Mouse (Mus musculus): ENCODE results near the gene Olfr94.
"Not testable (repeated sequence)": the region's sequence is repeated elsewhere in the genome, so short reads cannot be mapped to it uniquely, and the experiment has no call there.

Gene Olfr94

GRCm38 (mm10) chr17:37200894-37201293, at the start of gene Olfr94:
TSS of gene Olfr94 (minus strand) at chr17:37200994.
- DNase-seq (ENCODE audit: low spot score in 2 of 2): no peak

DNA sequence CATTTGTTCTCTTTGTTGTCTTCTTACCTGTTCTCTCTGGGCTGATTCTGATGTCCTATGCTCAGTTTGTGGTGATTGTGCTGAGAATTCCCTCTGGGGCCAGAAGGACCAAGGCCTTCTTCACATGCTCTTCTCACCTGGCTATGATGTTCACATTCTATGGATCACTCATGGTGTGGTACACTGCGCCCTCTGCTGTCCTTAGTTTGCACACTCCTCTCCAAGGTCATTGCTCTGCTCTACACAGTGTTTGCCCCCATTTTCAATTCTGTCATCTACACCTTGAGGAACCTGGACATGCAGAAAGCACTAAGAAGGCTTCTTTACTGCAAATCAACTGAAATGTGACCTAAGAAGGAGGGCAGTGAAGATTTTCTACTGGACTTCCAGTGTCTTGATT, 49.8 kb upstream of the Olfr94 start:
- peak; percentile 5 to 6 for DNase-seq (ENCODE audit: low spot score in 2 of 2)

DNA sequence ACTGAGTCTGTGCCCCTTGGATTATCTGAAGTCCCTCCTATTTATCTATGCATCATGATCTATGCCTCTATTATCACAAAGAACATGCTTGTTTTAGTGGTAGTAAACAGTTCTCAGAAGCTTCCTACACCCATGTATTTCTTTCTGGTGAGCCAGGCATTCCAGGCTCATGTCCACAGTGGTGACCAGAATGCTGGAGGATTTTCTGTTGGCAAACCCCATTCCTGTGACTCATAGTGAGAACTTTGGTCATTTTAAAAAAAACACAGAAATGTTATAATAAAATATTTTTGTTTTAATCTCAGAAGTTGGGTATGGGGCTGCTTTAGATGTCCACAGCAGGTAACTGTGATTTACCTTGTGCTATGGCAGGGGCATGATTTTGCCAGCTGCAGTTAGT, 48.7 kb upstream of the Olfr94 start:
- DNase-seq (ENCODE audit: low spot score in 2 of 2): no peak

- DNase-seq (ENCODE audit: low spot score in 2 of 2): peak; percentile 40 to 42
These were observed 45.9 kb upstream of the Olfr94 start for GRCm38 (mm10) chr17:37246715-37247114.

DNA sequence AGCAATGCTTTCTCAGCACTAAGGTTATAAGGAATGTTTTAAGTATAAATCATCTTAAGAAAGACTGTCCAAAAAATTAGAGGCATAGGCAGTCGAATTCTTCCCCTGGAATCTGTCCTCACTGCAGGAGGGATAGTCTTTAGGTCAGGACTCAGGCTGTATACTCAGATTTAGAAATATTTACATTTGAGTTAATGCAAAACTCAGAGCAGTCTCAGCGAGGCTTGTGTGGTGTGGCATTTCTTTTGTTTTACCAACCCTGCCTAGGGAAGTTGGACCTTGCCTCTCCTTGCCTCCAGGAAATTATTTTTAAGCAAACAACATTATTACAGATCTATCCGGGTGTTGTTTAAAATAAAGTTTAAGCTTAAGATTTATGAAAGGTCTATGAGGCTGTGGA, 41.4 kb upstream of the Olfr94 start:
- no peak for DNase-seq (ENCODE audit: low spot score in 2 of 2)

DNA sequence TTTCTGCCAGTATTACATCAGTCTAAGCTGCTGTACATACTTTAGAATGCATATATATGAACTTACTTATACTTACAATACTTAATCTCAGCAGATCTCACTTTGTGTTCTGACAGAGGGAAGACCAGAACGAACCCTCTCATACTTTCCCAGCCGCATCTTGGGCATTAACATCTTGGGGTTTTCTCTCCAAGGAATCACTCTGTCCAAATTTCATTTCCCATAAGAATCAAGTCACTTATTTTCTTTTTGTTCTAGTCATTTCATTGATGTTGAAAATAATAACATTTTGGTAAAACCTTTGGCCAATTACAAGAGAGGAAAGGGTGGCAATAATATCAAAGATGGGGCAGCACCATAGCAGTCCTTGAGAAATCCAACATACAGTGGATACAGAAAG, 36.4 kb upstream of the Olfr94 start, which contains the start of gene Olfr97:
Olfr97 (minus strand) TSS at position 101 of the 400 bp plus-strand sequence.
- not testable (repeated sequence) for DNase-seq (ENCODE audit: low spot score in 2 of 2)

- no peak for DNase-seq (ENCODE audit: low spot score in 2 of 2)
These were observed 21.1 kb upstream of the Olfr94 start for GRCm38 (mm10) chr17:37221879-37222278.

- DNase-seq (ENCODE audit: low spot score in 2 of 2): no peak
These were observed 19.1 kb upstream of the Olfr94 start, which contains the start of gene Olfr96 for GRCm38 (mm10) chr17:37219846-37220245. TSS of gene Olfr96 (plus strand) at chr17:37220146.

GRCm38 (mm10) chr17:37218486-37218885, 17.7 kb upstream of the Olfr94 start:
- no peak for DNase-seq (ENCODE audit: low spot score in 2 of 2)

DNA sequence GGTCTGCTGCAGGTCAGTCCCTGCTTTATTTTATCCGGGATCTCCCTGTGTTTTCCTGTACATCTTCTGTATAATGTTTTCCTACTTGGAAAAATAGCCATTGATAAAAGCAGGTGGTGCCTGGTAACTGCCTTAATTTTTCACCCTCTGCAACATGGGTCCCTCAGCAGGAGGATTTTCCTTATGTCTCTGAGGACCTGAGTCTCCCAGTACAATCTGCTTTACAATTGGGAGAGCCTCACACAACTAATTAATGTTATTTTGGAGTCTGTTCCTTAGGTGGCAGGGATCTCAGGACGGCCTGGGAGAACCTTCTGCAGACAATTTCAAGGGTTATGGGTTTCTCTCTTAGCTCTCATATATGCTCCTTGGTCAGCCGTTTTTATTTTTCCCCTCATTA, 12.2 kb upstream of the Olfr94 start, which contains the start of gene Olfr95:
Olfr95 (minus strand) TSS at position 101 of the 400 bp plus-strand sequence.
- DNase-seq (ENCODE audit: low spot score in 2 of 2): no peak

- peak; percentile 23 to 32 for DNase-seq (ENCODE audit: low spot score in 2 of 2)
These were observed 10.3 kb upstream of the Olfr94 start for GRCm38 (mm10) chr17:37210884-37211768.

DNA sequence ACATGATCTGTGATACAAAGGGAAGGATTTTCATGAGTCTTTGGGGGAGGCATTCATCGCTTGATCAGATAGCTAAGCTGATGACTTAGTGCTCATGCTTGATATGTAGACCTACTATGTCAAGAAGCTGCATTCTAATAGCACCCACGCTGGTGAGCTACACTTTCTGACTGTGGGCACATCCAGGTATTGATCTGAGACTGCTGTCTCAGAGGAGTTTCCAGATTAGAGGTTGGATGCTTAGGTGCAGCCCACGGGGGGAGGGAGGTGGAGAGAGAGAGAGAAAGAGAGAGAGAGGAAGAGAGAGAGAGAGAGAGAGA, 3.1 kb upstream of the Olfr94 start:
- no peak for DNase-seq (ENCODE audit: low spot score in 2 of 2)

DNA sequence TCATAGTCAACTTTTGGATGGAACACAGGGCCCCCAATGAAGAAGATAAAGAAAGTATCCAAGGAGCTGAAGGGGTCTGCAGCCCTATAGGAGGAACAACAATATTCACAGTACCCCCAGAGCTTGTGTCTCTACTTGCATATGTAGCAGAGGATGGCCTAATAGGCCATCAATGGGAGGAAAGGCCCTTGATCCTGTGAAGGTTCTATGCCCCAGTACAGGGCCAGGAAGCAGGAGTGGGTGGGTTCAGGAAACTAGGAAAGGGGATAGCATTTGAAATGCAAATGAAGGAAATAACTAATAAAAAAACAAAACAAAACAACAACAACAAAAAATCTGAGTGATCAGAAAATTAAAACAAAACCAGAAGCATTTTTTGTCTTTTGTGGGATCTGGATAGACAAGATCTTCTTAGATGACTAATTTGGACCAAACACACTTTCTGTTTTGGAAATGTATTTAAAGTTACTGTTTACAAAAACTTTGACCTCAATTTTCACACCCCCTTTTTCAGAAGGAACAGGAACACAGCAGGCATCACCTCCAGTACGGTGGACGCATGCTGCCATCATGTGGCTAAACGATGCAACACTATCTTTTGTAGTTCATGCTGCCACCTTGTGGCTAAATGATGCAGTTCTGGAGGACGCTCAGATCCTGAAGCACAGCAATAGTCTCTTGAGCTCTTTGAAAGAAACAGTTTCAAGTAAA, 2.6 kb upstream of the Olfr94 start:
- peak; percentile 90 to 91 for DNase-seq (ENCODE audit: low spot score in 2 of 2)

GRCm38 (mm10) chr17:37196845-37197724, 3.7 kb downstream of the Olfr94 start:
- peak; percentile 25 to 63 for DNase-seq (ENCODE audit: low spot score in 2 of 2)

GRCm38 (mm10) chr17:37194782-37195181, 6.0 kb downstream of the Olfr94 start:
- DNase-seq (ENCODE audit: low spot score in 2 of 2): peak; percentile 18 to 35

DNA sequence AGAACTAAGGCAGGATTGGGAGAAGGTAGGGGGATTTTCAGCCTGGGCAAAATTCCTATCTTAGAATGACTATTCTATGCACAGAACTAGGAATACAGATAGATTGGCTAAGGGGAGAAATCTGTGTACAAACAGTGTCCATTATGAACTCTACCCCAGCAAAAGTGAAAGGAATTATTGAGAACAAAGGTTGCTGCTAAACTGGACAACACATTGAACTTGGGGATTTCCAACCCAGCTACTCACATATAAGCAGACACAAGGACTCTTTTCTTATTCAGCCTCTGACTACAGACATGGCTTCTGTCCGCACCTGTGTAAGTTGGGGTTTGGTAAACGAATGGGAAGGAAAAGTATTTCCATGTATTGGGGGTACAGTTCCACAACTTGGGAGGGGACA, 7.1 kb downstream of the Olfr94 start, which contains the start of gene Ubd:
Ubd (plus strand) TSS at position 237 of the 400 bp plus-strand sequence.
- no peak for DNase-seq (ENCODE audit: low spot score in 2 of 2)

- no peak for DNase-seq (ENCODE audit: low spot score in 2 of 2)
These were observed 7.8 kb downstream of the Olfr94 start for GRCm38 (mm10) chr17:37193032-37193431.

GRCm38 (mm10) chr17:37190711-37191110, 10.1 kb downstream of the Olfr94 start:
- DNase-seq (ENCODE audit: low spot score in 2 of 2): peak; percentile 25 to 43

DNA sequence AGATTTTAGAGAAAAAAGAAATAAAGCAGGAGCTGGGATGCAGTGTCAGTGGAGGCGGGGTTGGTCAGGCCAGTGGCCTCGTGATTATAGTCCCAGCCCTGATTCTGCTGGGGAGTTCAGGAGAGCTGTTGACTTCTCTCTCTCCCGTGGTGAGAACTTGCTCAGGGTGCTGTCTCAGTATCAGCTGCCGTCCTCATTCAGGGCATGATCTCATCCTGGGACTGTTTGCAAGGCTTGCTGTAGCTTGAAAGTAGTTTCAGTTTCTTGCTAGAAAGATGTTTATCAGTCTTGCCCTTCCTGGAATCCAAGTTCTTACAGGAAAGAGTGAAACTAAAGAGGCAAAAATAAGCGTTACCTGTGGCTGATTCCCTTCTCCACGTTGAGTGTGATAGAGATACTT, 15.3 kb downstream of the Olfr94 start:
- DNase-seq (ENCODE audit: low spot score in 2 of 2): no peak

- DNase-seq (ENCODE audit: low spot score in 2 of 2): no peak
These were observed 39.4 kb downstream of the Olfr94 start, which contains the start of gene Olfr93 for GRCm38 (mm10) chr17:37161394-37161793. TSS of gene Olfr93 (minus strand) at chr17:37161494.
